Mouse (Mus musculus) E14TG2a.4 (cell line): ENCODE measurements at regions not wholly inside any gene's neighbourhood (a gene's known extent, or its start where the extent isn't known, plus 50 kb on each side); places are given as distances from the start of the nearest gene placed in this dataset.

ENCODE experiments used
- H3K27me3 ChIP-seq: 2 replicates; pipeline ENCODE4 v1.6.1; 2014; ENCODE audit warnings: low read length, control low read depth; ENCODE audit not compliant: insufficient read depth
- H3K36me3 ChIP-seq: 2 replicates; pipeline ENCODE4 v1.6.1; 2014; ENCODE audit warnings: low read length, control low read depth; ENCODE audit not compliant: insufficient read depth
- H3K4me1 ChIP-seq: replicated peaks from 2 replicates; pipeline ENCODE4 v1.6.1; 2014; ENCODE audit warnings: low read depth, low read length, control low read depth
- H3K4me3 ChIP-seq: replicated peaks from 2 replicates; pipeline ENCODE4 v1.5.1; 2014; ENCODE audit warnings: mild to moderate bottlenecking, low read length
- H3K9me3 ChIP-seq: 2 replicates; pipeline ENCODE4 v1.6.1; 2014; ENCODE audit warnings: low read length, control low read depth
- CTCF ChIP-seq: conservative IDR thresholded peaks from 2 replicates; pipeline ENCODE4 v1.5.1; 2014; ENCODE audit warnings: low read length
- NANOG ChIP-seq: IDR thresholded peaks from 2 replicates; pipeline ENCODE4 v1.6.1; 2014; ENCODE audit warnings: borderline replicate concordance, low read length, mixed read lengths
- POU5F1 ChIP-seq: IDR thresholded peaks from 2 replicates; pipeline ENCODE4 v1.6.1; 2014; ENCODE audit warnings: low read length, borderline replicate concordance

- H3K27me3 ChIP-seq: no peaks in the 10 kb centered on the region
- no peaks in the 10 kb centered on the region for H3K9me3 ChIP-seq
- H3K36me3 ChIP-seq: no peaks in the 10 kb centered on the region
- TF ChIP-seq CTCF (no peak), NANOG (no peak), POU5F1 (no peak)
- H3K4me3 ChIP-seq: no peak overlapping the region
- no peaks in the 10 kb centered on the region for H3K4me1 ChIP-seq
Measured at GRCm38 (mm10) chr6:117408971-117409783, 240.8 kb downstream of the Cxcl12 start.

- H3K27me3 ChIP-seq: no peaks in the 10 kb centered on the region
- H3K36me3 ChIP-seq: no peaks in the 10 kb centered on the region
- TF ChIP-seq POU5F1 (no peak), CTCF (no peak), NANOG (no peak)
- no peak overlapping the region for H3K4me3 ChIP-seq
- H3K4me1 ChIP-seq: no peaks in the 10 kb centered on the region
- H3K9me3 ChIP-seq: no peaks in the 10 kb centered on the region
Measured at GRCm38 (mm10) chr6:117414926-117415325, 246.6 kb downstream of the Cxcl12 start.

GRCm38 (mm10) chr6:117415901-117416300 lies 247.6 kb downstream of the Cxcl12 start:
- Histone ChIP-seq H3K4me3 (no peak overlapping the region), H3K36me3 (no peaks in the 10 kb centered on the region), H3K9me3 (no peaks in the 10 kb centered on the region), H3K4me1 (no peaks in the 10 kb centered on the region), H3K27me3 (no peaks in the 10 kb centered on the region)
- TF ChIP-seq CTCF (no peak), POU5F1 (no peak), NANOG (no peak)

GRCm38 (mm10) chr6:117416461-117416860 lies 248.1 kb downstream of the Cxcl12 start:
- H3K27me3 ChIP-seq: no peaks in the 10 kb centered on the region
- no peaks in the 10 kb centered on the region for H3K4me1 ChIP-seq
- H3K36me3 ChIP-seq: no peaks in the 10 kb centered on the region
- H3K9me3 ChIP-seq: no peaks in the 10 kb centered on the region
- H3K4me3 ChIP-seq: no peak overlapping the region
- TF ChIP-seq CTCF (no peak), NANOG (no peak), POU5F1 (no peak)

GRCm38 (mm10) chr6:117422846-117423573 lies 254.7 kb downstream of the Cxcl12 start:
- TF ChIP-seq CTCF (no peak), POU5F1 (no peak), NANOG (no peak)
- H3K36me3 ChIP-seq: no peaks in the 10 kb centered on the region
- H3K9me3 ChIP-seq: peaks cover 13% of the 10 kb centered on the region
- no peaks in the 10 kb centered on the region for H3K4me1 ChIP-seq
- H3K4me3 ChIP-seq: no peak overlapping the region
- H3K27me3 ChIP-seq: no peaks in the 10 kb centered on the region

GRCm38 (mm10) chr6:117426363-117426762 lies 258.0 kb downstream of the Cxcl12 start:
- Histone ChIP-seq H3K27me3 (no peaks in the 10 kb centered on the region; the same call in 1 of the 2 replicates), H3K36me3 (no peaks in the 10 kb centered on the region), H3K4me1 (no peaks in the 10 kb centered on the region), H3K4me3 (no peak overlapping the region), H3K9me3 (peaks cover 13% of the 10 kb centered on the region)
- no peak for TF ChIP-seq CTCF
- no peak for TF ChIP-seq POU5F1
- no peak for TF ChIP-seq NANOG

- TF ChIP-seq NANOG (no peak), CTCF (no peak), POU5F1 (no peak)
- Histone ChIP-seq H3K36me3 (no peaks in the 10 kb centered on the region), H3K4me1 (no peaks in the 10 kb centered on the region), H3K27me3 (no peaks in the 10 kb centered on the region; the same call in 1 of the 2 replicates), H3K9me3 (peaks cover 13% of the 10 kb centered on the region), H3K4me3 (no peak overlapping the region)
Measured at GRCm38 (mm10) chr6:117427351-117428142, 259.2 kb downstream of the Cxcl12 start.

GRCm38 (mm10) chr6:117428441-117428840 lies 260.1 kb downstream of the Cxcl12 start:
- Histone ChIP-seq H3K27me3 (no peaks in the 10 kb centered on the region; the same call in 1 of the 2 replicates), H3K4me1 (no peaks in the 10 kb centered on the region), H3K4me3 (no peak overlapping the region), H3K9me3 (peaks cover 13% of the 10 kb centered on the region), H3K36me3 (no peaks in the 10 kb centered on the region)
- TF ChIP-seq POU5F1 (no peak), NANOG (no peak), CTCF (no peak)
